Mouse (Mus musculus): ENCODE measurements around the gene Tacc3.
A peak's percentile ranks its signal among the peaks of the same experiment; 100 is the strongest.

The Tacc3 gene

DNA sequence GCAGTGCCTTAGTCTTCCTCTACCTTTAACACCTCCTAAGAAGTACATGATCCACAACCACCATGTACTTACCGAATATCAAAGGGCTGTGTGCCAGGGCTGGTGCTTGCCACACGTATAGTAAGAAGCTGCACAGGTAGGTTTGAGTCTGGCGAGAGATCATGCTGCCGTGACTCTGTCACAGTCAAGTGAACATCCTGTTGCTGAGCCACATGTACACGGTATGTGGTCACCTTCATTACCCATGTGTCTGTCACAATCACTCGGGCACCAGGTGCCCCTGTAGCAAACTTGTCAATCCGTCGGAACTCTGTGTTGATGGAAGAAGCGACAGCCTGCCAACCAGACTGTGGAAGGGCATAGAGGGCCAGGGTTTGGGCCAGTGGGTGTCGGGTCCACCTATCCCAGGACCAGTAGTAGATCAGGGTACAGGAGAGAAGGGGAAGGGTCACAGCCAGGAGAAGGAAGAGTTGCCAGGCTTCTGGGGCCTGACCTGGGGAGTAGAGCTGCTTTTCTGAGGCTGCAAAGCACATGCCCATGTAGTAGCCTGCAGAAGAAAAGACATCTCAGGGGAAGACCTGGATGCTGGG, 2.6 kb upstream of the Tacc3 start:
- DNase-seq (ENCODE audit: low spot score in 2 of 2) = no peak

DNA sequence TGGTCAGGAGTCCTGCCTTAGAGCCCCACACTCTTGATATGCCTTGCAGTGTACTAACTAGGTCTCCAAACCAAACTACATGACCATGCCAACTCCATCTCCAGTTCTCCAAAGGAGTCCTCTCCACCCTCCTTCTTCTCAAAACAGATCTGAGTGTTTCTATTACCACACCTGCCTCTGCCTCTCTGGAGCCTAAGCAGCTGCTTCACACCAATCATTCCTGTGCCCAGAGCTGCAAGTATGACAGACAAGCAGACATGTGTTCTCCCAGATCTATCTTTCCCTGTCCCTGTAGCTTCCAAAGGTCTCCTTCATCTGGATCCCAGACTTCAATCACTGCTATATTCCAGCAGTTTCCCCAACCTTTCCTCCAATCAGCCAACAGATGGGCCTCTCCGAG, 1.2 kb upstream of the Tacc3 start:
- no peak for DNase-seq (ENCODE audit: low spot score in 2 of 2)

DNA sequence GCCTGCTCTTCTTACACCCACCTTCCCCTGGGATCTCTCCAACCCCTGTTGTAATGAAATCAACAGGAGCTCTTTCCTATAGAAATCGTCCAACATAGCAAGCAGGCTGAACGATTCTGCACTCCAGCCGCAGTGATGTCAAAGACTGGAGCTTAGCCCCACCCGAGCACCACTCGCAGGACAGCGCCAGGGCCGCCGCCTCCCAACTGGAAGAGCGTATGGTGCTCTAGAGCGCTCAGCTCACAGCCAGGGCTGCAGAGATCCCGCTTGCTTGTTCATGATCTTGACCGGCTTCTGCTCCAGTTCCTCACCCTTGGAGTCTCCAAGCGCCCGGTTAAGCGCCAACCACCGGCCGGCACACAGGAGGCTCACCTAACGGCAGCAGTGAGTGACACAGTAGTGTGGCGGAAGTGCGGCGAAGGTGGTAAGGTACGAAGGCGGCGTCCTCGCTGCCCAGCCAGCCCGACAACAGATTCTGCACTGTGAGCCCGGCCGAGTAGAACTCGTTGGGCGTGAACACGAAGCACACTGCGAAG, 609 bp upstream of the Tacc3 start:
- no peak for DNase-seq (ENCODE audit: low spot score in 2 of 2)

DNA sequence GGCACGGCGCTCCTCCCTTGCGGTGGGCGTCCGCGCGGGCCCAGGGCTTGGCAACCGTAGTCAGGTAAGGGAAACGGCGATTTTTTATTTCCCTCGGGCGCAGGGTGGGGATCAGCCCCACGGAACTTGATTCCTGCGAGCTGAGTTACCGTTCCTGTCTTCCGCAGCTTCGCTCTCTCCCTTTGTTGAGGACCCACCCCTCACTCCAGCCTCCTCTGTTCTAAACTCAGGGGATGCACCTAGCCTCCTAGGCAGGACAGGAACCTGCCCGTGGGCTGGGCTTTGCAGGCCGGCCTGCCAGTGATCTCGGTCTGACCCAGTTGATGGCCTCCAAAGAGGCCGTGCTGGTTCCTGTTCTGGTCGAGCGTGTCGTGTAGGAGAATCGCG, 729 bp downstream of the Tacc3 start:
- DNase-seq (ENCODE audit: low spot score in 2 of 2) = no peak

DNA sequence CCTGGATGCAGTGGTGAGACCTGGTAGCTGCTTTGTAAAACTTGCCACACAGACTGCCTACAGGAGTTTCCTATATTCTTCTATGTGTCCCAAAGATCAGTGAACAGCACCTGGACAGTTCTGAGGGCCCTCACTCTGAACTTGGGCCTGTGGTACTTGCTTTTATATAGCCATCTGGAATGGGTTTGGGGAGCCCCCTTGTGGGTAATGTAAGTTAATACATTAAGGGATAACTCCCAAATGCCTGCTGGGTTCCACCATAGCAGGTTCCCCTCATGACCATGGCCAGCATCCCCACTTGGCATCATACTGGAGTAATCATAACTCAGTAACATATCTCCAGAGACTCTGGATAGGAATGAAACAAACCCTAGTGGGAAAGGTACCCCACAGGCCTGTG, 10.3 kb downstream of the Tacc3 start:
- DNase-seq (ENCODE audit: low spot score in 2 of 2) = no peak

DNA sequence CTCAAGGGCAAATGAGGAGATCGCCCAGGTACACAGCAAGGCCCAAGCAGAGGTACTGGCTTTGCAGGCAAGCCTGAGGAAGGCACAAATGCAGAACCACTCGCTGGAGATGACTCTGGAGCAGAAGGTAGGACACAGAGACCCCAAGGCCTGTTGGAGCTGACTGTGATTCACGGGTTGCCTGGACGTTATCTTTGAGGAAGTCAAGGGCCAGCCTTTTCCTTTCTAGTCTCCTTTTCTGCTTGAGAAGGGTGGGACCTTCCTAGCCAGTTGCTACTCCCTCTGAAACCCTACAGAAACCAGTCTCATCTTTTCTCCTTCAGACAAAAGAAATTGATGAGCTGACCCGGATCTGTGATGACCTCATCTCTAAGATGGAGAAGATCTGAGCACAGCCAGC, 13.7 kb downstream of the Tacc3 start:
- no peak for DNase-seq (ENCODE audit: low spot score in 2 of 2)

DNA sequence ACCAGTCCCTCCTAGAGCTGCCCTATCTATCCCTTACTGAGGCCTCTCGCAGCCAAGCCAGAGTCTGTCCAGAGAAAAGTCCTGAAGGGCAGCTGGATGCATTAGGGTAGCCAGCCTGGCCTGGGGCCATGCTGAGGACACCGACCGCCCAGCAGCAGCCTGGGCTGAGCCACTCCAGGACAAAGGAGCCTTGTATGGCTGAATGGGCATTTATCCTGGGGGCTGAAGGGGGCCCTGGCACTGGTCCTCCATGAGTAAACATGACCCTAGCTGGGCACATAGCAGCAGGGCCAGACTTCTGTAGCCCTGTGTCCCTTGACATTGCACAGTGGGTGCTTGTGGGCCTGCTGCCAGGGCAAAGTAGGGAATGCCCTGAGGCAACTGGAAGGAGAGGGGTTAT, 16.5 kb downstream of the Tacc3 start:
- DNase-seq (ENCODE audit: low spot score in 2 of 2) = peak in 1 of 2 experiments; percentile 45

DNA sequence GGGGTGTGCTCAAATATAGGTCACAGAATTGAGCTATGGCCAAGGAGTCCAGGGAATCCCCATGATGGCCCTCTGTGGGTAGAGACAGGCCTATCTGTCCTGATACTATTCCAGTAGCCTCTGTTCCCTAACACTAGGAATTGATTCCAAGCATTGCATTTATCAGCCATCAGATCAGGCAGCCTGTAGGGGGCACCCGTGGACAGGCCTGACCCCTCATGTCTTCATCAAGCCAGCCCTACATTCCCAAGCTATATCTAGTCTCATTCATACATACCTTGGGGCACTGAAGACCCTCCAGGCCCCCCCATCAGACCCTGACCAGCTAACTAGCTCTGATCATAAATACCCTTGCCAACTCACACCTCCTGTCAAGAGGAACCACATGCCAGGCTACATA, 18.0 kb downstream of the Tacc3 start:
- DNase-seq (ENCODE audit: low spot score in 2 of 2) = peak in 1 of 2 experiments; percentile 39

DNA sequence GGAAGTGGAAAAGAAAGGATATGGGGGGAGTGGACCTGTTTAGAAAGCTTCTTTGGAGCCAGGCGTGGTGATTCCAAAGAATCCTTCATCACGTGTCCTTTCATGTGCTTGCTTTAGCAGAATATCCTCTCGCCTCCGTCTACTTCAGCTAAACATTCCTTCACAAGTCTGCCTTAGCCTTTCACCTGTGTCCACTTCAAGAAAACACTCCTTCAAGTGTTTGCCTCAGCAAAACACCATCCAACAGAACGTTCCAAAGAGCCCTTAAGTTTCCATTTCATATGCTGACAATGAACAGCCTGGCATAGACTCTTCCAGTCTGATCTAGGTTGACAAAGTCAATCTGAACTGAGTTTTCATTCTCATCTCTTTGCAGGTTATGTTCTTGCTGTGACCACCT, 20.3 kb downstream of the Tacc3 start:
- no peak for DNase-seq (ENCODE audit: low spot score in 2 of 2)

DNA sequence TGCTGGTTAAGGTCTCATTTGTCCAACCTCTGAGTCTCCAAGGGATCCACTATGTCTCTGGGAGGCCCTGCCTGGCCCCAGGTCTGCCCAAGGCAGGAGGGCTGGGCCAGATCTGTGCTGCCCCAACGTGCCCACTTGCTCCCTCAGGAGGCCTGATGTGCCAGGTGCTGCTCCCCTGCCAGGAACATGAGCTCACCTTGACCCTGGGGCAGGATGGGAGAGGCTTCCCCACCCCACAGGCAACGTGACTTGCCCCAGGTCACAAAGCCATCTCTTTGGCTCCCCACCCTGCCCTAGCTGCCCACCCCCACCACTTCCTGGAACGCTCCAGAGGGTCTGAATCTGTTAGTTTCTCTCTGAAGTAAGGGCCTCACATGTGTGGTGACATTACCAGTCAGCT, 23.1 kb downstream of the Tacc3 start:
- no peak for DNase-seq (ENCODE audit: low spot score in 2 of 2)

DNA sequence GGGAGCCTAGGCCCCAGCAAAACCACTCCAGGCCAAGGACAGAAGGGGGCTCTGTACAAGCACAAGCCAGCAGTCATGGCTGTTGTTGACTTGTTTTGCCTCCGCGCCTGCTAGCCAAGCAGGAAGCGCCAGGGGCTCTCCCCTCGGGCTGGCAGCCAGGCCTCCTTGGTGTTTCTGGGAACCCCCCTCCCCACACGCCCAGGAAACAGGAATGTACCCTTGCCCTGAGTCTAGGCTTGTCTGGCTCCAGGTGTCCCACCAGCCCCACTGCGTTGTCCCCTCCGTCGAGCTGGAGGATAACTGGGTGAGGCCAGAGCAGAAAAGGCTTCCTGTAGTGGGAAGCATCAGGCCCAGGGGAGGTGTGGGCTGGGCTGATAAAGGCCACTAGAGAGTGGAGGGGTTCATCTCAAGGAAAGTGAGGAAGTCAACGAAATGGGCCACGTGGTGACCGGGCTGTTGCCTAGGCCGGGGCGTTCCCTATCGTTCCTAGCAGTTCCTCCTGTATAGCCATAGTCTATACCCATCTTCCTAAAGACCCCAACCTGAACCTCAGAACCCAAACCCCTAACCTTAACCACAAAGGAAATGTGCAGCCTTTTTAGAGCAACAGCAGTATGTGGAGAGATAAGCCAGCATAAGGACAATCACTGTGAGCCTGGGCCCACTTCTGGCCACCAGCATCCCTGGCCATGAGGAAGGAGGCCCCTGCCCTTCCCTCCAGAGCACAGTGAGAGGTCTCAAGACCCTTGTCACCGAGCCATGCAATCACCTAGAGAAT, 23.9 kb downstream of the Tacc3 start:
- DNase-seq (ENCODE audit: low spot score in 2 of 2) = no peak

DNA sequence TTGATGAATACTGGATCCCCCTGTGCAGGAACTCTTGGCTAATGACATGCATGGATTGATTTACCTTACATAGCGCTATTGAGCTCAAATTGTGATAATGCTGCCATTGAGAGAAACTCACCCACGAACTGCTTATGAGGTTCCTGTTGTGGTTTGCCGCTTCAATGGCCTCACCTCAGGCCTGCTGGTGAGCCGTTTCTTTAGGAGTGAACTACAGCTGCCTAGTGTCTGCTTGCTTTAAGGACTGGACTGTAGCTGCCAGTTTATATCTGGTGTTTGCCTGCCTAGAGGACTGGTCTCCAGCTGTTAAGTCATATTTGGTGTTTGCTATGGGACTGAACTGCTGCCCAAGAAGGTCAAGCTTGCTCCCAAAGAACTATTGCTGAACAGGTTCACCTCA, 25.0 kb downstream of the Tacc3 start:
- DNase-seq (ENCODE audit: low spot score in 2 of 2) = no peak

DNA sequence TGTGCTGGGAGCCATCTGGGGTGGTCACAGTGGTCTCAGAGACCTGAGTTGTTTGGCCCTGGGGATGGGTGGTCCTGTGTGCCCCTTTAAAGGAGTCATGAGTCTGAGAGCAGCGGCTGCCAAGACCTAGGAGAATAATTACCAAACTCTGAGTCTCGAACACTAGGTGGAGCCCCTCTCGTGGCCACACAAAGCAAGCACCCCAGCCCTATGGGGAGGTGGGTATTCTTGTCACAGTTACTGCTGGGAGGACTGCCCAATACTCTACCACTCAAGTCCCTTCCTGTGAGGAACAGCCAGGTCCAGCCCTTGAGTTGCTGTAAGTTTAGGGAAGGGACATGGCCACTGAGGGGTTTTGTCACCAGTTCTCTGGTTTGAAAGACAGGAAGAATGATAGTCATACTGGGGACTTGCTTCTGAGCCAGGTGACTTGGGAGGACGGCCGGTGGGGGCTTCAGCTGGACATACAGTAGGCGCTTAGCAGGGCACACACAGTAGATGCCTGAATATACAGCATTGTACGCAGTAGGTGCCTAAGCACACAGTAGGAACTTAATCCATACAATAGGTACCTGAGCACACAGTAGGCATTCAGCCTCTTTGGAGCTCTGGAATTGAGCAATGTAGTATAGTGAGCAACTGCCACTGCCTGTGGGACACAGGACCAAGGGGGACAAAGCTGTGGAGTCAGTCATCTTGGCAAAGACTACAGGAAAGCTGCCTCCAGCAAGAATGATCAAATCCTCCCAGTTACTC, 26.1 kb downstream of the Tacc3 start:
- DNase-seq (ENCODE audit: low spot score in 2 of 2) = no peak

DNA sequence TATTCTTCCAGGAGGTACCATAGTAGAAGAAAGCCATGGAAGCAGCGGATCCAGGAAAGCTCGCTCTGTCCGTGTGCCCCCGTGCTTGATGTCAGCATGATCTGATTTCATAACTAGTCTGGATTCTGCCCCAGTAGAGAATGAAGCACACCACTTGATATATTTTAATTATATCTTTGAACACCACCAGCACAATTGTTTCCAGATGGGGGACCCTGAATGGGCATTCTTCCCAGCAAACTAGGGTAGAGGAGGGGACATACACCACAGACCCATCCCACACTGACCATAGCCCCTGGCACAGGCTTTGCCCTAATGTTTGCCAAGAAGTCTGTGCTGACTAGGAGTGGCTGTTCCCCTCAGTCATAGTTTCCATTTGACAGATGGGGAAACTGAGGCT, 27.0 kb downstream of the Tacc3 start:
- no peak for DNase-seq (ENCODE audit: low spot score in 2 of 2)

DNA sequence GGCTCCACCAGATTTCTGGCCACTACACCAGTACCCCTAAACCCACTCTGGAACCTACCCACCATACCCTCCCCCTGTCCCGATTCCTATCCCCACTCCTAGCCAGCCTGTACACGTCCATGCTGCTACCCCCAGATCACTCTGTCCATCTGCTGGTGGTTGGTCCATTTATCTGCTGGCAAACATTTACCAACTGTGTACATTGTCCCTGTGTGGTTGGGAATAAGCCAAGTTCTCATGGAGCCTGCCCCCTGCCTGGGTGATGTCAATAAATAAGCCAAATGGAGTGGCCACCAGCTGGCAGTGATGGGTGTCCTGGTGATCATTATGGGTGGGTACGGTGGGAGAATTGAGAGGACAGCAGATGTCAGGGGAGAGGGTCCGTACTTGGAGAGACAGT, 29.2 kb downstream of the Tacc3 start:
- DNase-seq (ENCODE audit: low spot score in 2 of 2) = no peak

DNA sequence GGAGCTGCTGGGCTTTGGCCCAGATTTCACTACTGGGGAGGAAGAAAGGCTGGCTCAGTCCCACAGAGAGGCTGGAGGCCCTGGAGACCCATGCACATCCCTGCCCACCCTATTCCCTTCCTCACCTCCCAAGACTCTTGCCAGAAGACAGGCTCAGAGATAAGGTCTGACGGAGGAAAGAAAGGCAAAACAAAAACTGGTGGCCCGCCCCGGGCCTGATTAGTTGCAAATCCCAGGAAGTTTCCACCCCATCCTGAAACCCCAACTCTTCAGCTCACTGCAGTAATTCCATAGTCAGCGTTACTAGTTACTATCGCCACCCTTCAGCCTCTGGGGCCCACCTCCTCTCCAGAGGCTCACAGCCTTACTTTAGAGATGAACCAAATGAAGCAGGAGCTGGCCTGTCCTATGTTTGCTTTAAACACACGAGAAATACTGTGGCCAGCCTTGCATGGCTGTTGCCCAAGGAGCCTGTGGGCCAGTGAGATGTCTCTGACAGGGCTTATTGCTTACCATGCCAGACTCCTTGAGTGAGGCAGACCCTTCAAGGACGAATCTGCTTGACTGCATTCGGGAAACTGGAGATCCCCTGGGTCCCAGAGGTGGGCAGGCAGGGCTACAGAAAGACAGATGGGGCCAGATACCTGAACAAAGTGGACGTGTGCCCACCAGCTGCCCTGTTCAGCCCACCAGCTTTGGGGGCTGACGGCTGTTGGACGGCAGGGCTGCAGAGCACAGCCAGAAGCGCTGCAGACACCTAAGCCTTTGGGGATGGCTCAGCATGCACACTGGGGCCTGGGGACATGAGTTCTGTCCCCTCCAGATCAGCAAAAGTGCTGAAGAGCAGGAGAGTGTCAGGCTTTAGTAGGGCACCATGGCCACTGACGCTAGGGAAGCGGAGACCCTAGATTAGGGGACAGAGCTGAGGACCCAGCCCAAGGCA, 30.6 kb downstream of the Tacc3 start:
- no peak for DNase-seq (ENCODE audit: low spot score in 2 of 2)

DNA sequence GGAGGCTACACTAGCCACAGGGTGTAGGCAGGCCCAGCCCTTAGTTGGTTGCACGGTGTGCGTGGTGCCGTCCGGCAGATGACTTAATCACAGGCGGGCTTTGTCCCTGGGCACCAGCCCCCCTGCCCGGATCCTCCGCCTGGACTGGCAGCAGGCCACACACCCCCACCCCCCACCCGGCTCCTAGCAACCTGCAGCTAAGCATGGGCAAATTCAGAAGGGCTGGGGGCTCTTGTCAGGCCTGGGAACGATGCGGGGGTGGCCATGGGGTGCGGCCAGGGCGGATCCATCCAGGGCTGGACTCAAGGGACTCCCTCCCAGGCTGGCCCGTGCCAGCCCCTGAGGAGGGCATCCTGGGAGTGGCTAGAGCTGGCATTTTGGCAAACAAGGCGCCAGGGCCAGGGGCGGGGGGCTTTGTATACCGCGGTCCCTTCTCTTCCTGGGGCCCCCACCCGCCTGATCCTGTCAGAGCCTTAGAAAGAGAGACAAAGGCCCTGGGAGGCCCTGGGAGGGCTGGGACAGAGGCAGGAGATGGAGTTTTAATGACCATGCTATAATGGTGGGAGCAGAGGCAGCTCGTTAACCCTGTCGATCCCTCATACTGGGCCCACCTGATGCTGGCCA, 31.4 kb downstream of the Tacc3 start:
- no peak for DNase-seq (ENCODE audit: low spot score in 2 of 2)

DNA sequence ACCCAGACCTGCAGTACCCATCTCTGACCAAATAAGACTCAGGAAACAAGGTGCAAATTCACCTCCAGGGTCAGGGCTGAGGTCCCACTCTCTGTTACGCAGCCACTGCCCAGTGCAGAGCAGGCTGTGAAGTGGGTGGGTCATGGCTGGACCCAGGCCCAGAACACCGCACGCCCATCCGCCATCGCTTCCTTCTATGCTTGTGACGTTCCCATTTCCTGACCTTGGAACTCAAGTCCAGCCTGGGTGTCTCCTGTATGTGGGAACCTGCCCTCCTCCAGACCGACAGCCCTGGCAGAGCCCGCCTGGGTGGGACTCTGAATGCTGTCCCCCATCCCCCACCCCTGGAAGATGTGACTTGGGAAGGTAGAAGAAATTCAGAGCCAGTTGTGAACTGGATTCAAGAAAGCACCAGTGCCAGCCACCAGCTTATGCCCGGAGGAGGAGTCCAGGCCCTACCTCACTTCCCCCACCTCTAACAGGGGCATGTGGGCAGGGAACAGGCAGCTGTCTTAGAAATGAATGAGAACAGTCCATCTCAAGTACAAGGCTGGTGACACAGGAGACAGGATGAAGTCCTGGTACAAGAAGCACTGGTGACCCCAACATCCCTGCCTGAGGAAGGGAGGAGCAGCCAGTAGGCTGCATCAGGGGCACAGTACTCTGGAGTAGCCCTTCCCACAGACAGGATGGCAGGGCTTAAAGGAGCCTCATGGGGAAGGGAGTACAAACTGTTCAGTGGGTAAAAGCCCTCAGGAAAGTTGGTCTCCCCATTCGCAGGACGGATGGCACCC, 32.1 kb downstream of the Tacc3 start:
- no peak for DNase-seq (ENCODE audit: low spot score in 2 of 2)

DNA sequence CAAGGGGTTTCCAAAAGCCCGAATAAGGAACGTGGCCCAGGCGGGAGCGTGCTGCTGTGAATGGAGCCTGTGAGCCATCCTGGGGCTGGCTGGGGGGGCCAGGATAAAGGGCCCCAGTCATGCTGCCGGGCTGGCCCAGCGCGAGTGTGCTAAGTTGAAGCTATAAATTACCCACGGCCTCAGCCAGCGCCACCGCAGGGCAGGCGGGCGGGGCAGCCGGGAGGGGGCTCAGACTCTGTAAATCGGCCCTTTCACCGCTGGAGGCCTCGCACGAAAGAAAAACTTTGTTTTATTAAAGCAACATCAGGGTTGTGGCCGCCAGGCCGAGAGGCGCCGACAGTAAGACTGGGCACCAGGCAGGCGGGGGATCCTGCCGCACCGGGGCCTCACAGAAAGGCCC, 34.5 kb downstream of the Tacc3 start:
- DNase-seq (ENCODE audit: low spot score in 2 of 2) = no peak

DNA sequence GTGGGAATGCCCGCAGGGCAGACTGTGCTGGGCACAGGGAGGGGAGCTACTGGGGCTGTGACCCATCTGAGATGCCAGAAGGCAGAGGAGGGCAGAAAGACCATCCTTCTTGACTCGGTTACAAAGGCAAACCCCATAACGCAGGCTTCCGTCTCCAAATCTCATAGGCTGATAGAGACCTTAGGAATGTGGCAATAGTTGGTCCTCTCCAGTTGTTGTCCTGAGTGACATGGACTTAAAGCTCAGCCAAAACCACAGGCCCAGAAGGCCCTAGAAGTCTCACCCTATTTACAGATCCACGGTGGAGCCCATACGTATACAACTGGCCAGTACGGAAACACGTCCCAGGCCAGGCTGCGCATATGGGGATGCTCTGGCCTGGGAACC, 36.5 kb downstream of the Tacc3 start:
- DNase-seq (ENCODE audit: low spot score in 2 of 2) = no peak
